Mouse (Mus musculus): ENCODE measurements around the gene Clpb.

DNA sequence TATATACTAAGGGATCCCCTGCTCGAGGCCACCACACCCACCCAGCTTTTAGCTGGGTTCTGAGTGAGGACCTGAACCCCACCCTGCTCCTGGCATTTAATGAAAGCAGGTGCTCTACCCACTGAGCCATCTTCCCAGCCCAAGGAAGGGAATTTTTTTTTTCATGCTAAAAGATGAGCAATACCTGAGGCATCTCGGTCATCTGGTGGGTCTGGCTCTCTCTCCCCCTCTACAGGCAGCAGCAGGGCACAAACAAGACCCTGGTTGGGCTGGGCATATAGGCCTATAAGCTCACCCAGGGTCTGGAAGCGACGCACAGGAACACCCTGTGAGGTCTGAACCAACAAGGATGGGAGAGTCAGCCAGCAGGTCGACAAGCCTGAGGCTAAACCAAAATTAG, 169.9 kb downstream of the Clpb start:
- TF ChIP-seq CTCF (IDR thresholded peaks at IDR 0.05; ENCODE audit: extremely low read depth, insufficient read length, insufficient replicate concordance, low read depth, low read length) = no peak
- no peak for TF ChIP-seq POLR2A (IDR thresholded peaks at IDR 0.05; ENCODE audit: low read depth, low read length)
